Mouse (Mus musculus): ENCODE measurements around the gene Olfr1465. TPM values are rescaled to one million over a fixed set of nuclear protein-coding genes. Genes with fewer than 3 reads are reported as not detected.

Gene Olfr1465
- polyA plus RNA-seq (2015; fragmentation: Nextera tagmentation; extraction: Ambion mirVana): not detected in 2 replicates

DNA sequence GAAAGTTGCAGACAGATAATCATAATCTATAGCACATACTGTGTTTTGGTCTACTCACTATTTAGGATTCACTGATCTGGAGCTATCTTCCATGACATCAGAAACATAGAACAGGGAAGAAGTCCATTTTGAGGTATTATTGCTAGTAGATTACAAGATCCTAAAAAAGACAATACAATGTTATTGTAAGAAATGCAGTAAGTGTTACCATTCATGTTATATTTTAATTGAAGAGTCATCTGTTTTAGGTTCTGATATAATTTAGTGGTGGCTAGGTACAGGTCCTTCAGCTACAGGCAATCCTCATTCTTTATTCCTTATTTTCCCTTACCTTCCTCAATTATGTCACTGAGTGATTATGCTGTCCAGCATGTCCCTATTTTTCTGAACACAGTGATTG lies at the start of gene Olfr1465:
TSS of gene Olfr1465 (minus strand) at position 101 of the 400 bp plus-strand sequence.
- no peaks in the 10 kb centered on the region for H3K4me1 ChIP-seq (ENCODE audit: control insufficient read depth, insufficient read depth, low read depth, low read length)
- no peak within 1 kb of the TSS for H3K9ac ChIP-seq (ENCODE audit: low read depth, low read length)
- peaks cover 3% of the 10 kb centered on the region; the same call in 1 of the 2 replicates for H3K9me3 ChIP-seq (ENCODE audit: control insufficient read depth, low read length)
- no peak for ATAC-seq
- H3K27me3 ChIP-seq (replicated peaks; ENCODE audit: control insufficient read depth, insufficient read depth, low read length): no peaks in the 10 kb centered on the region
- no peaks in the 10 kb centered on the region for H3K36me3 ChIP-seq (ENCODE audit: control insufficient read depth, insufficient read depth, low read length)
- no peak within 1 kb of the TSS for H3K4me2 ChIP-seq (ENCODE audit: low read length)
- H3K27ac ChIP-seq (ENCODE audit: low read depth, low read length): no peak within 1 kb of the TSS
- no peak within 1 kb of the TSS for H3K4me3 ChIP-seq (ENCODE audit: low read length)

DNA sequence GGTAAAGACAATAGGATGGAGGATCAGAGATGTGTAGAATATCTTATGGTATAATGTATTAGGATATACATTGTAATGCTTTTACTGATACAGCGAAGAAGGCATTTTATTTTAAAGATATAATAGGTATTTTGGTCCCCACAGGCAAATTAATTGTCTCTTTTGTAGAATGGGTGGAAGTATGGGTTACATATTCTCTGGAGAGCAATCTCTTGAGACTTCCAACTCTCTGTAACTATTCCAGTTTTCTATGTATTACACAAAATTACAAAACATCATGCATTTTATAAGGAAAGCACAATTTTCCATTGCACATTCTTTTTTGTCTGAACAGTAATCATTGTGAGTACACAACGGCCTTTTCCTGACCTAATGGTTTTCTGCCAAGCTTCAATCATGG lies 46.6 kb upstream of the Olfr1465 start, which contains the start of gene Olfr1467:
TSS of gene Olfr1467 (plus strand) at position 301 of the 400 bp plus-strand sequence.
- ATAC-seq: no peak

GRCm38 (mm10) chr19:13338562-13338961 lies 23.2 kb upstream of the Olfr1465 start, which contains the start of gene Olfr1466:
Olfr1466 (plus strand) TSS chr19:13338862.
- Histone ChIP-seq H3K4me3 (ENCODE audit: low read length) (no peak within 1 kb of the TSS), H3K27me3 (replicated peaks; ENCODE audit: control insufficient read depth, insufficient read depth, low read length) (no peaks in the 10 kb centered on the region), H3K4me2 (ENCODE audit: low read length) (no peak within 1 kb of the TSS), H3K36me3 (ENCODE audit: control insufficient read depth, insufficient read depth, low read length) (no peaks in the 10 kb centered on the region), H3K9ac (ENCODE audit: low read depth, low read length) (no peak within 1 kb of the TSS), H3K9me3 (ENCODE audit: control insufficient read depth, low read length) (peaks cover 8% of the 10 kb centered on the region; the same call in 1 of the 2 replicates), H3K4me1 (ENCODE audit: control insufficient read depth, insufficient read depth, low read depth, low read length) (no peaks in the 10 kb centered on the region), H3K27ac (ENCODE audit: low read depth, low read length) (no peak within 1 kb of the TSS)
- 93% methylated on average over 2 of the region's 2 CpGs for whole genome bisulfite sequencing
- ATAC-seq: no peak

More for the DNA sequence above, 46.6 kb upstream of the Olfr1465 start, which contains the start of gene Olfr1467:
- H3K27ac ChIP-seq (ENCODE audit: low read depth, low read length): no peak within 1 kb of the TSS
- H3K27me3 ChIP-seq (replicated peaks; ENCODE audit: control insufficient read depth, insufficient read depth, low read length): no peaks in the 10 kb centered on the region
- H3K9me3 ChIP-seq (ENCODE audit: control insufficient read depth, low read length): peaks cover 7% of the 10 kb centered on the region
- H3K36me3 ChIP-seq (ENCODE audit: control insufficient read depth, insufficient read depth, low read length): no peaks in the 10 kb centered on the region
- no peak within 1 kb of the TSS for H3K4me3 ChIP-seq (ENCODE audit: low read length)
- H3K4me2 ChIP-seq (ENCODE audit: low read length): no peak within 1 kb of the TSS
- WGBS: 70% methylated on average over 2 of the region's 2 CpGs
- H3K4me1 ChIP-seq (ENCODE audit: control insufficient read depth, insufficient read depth, low read depth, low read length): no peaks in the 10 kb centered on the region
- no peak within 1 kb of the TSS for H3K9ac ChIP-seq (ENCODE audit: low read depth, low read length)

Other genes starting within 250 kb of the Olfr1465 start
- not detected in 2 replicates for gene Olfr1457, start 217.7 kb downstream of the Olfr1465 start, polyA plus RNA-seq (2015; fragmentation: Nextera tagmentation; extraction: Ambion mirVana)
- not detected in 2 replicates for gene Olfr1458, start 208.8 kb downstream of the Olfr1465 start, polyA plus RNA-seq (2015; fragmentation: Nextera tagmentation; extraction: Ambion mirVana)
- gene Olfr1459, start 166.0 kb downstream of the Olfr1465 start, polyA plus RNA-seq (2015; fragmentation: Nextera tagmentation; extraction: Ambion mirVana): not detected in 2 replicates
- gene Olfr1461, start 152.5 kb downstream of the Olfr1465 start, polyA plus RNA-seq (2015; fragmentation: Nextera tagmentation; extraction: Ambion mirVana): not detected in 2 replicates
- gene Olfr1462, start 129.8 kb downstream of the Olfr1465 start, polyA plus RNA-seq (2015; fragmentation: Nextera tagmentation; extraction: Ambion mirVana): not detected in 2 replicates
- gene Olfr1463, start 84.2 kb downstream of the Olfr1465 start, polyA plus RNA-seq (2015; fragmentation: Nextera tagmentation; extraction: Ambion mirVana): not detected in 2 replicates
- not detected in 2 replicates for gene Olfr1466, start 23.3 kb upstream of the Olfr1465 start, polyA plus RNA-seq (2015; fragmentation: Nextera tagmentation; extraction: Ambion mirVana)
- not detected in 2 replicates for gene Olfr1467, start 46.7 kb upstream of the Olfr1465 start, polyA plus RNA-seq (2015; fragmentation: Nextera tagmentation; extraction: Ambion mirVana)
- not detected in 2 replicates for gene Olfr1469, start 92.3 kb upstream of the Olfr1465 start, polyA plus RNA-seq (2015; fragmentation: Nextera tagmentation; extraction: Ambion mirVana)
- gene Olfr1471, start 127.9 kb upstream of the Olfr1465 start, polyA plus RNA-seq (2015; fragmentation: Nextera tagmentation; extraction: Ambion mirVana): not detected in 2 replicates
- not detected in 2 replicates for gene Olfr1472, start 140.5 kb upstream of the Olfr1465 start, polyA plus RNA-seq (2015; fragmentation: Nextera tagmentation; extraction: Ambion mirVana)
- gene Olfr1474, start 154.0 kb upstream of the Olfr1465 start, polyA plus RNA-seq (2015; fragmentation: Nextera tagmentation; extraction: Ambion mirVana): not detected in 2 replicates
- gene Olfr1475, start 164.7 kb upstream of the Olfr1465 start, polyA plus RNA-seq (2015; fragmentation: Nextera tagmentation; extraction: Ambion mirVana): not detected in 2 replicates
- not detected in 2 replicates for gene Olfr1477, start 185.0 kb upstream of the Olfr1465 start, polyA plus RNA-seq (2015; fragmentation: Nextera tagmentation; extraction: Ambion mirVana)
- gene Olfr1480, start 212.4 kb upstream of the Olfr1465 start, polyA plus RNA-seq (2015; fragmentation: Nextera tagmentation; extraction: Ambion mirVana): not detected in 2 replicates